Mouse (Mus musculus): ENCODE data around the gene Sgk2.

DNA sequence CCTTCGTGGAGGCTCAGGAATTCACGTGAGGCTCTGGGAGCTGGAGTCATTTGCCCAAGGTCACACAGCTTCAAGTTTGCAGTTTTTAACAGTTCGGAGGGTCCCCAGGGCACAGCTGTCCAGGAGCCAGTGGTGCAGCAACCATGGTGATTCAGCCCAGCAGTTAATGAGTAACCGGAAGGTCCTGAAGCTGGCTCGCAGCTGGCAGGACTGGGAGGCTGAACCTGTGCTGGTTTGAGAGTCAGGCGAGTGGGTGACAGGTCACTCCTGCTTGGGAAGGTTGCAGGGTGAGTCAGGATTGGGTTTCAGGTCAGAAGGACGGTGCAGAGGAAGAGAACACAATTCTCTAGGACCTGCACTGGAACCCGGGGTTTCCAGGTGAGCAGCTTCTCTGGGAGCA lies at the start of gene Sgk2:
- no peak for TF ChIP-seq CTCF (IDR thresholded peaks at IDR 0.05; ENCODE audit: insufficient read depth, low read length)
- TF ChIP-seq POLR2A (IDR thresholded peaks at IDR 0.05; ENCODE audit: borderline replicate concordance, extremely low read depth, low read depth, low read length), result no peak
